Mouse (Mus musculus) heart, embryonic 12.5 days (tissue): Measurements from ENCODE around the gene Gm26661. TPM values are rescaled to one million over a fixed set of nuclear protein-coding genes. Genes with fewer than 3 reads are reported as not detected.

Source experiments
- polyA plus RNA-seq: library from polyadenylated mRNA; unstranded; fragments of >200 nt; fragmentation: Nextera tagmentation; extraction: Ambion mirVana; gene quantifications from 2 replicates; pipeline ENCODE4 v1.2.1, GENCODE M21; 2016

Gm26661 gene
- polyA plus RNA-seq, 1 experiment from 2014 or later, result not detected

Other genes with a start within 250 kb of the Gm26661 start
- gene Gm3558, start 223.0 kb upstream of the Gm26661 start, polyA plus RNA-seq, result 0.10 and 0.43 TPM in 2 replicates
- not detected in 2 replicates for gene Gm10338, start 196.0 kb upstream of the Gm26661 start, polyA plus RNA-seq
- gene Gm10128, start 147.6 kb upstream of the Gm26661 start, polyA plus RNA-seq, result not detected in 2 replicates
- 15.1 and 28.3 TPM in 2 replicates for gene Flnb, start 26.4 kb downstream of the Gm26661 start, polyA plus RNA-seq
- not detected in 2 replicates for gene Gm45521, start 165.7 kb downstream of the Gm26661 start, polyA plus RNA-seq
- gene Dnase1l3, start 203.0 kb downstream of the Gm26661 start, polyA plus RNA-seq, result 0.04 TPM in 1 of 2 replicates, not detected in the other
- gene Abhd6, start 211.3 kb downstream of the Gm26661 start, polyA plus RNA-seq, result 9.9 and 10.1 TPM in 2 replicates